Mouse (Mus musculus): Measurements from ENCODE around the gene Filip1.

- TF ChIP-seq CTCF (IDR thresholded peaks at IDR 0.05; ENCODE audit: control insufficient read depth, insufficient read depth, insufficient read length) (no peak), MAX (IDR thresholded peaks at IDR 0.05) (no peak), MYOD1 (IDR thresholded peaks at IDR 0.05; ENCODE audit: control insufficient read depth, insufficient read length, low read depth) (no peak)
Observed at GRCm38 (mm10) chr9:79979274-79979673, 33.4 kb downstream of the Filip1 start.

Measured in C2C12 (cell line).